Mouse (Mus musculus) embryonic fibroblast, embryonic 13.5 days (primary cell): ENCODE results near the gene Adamts15.

ENCODE experiments used
- CTCF ChIP-seq: IDR thresholded peaks from 2 replicates; pipeline ENCODE4 v1.5.1; 2011; ENCODE audit warnings: mild to moderate bottlenecking, control low read depth, low read length, moderate library complexity, borderline replicate concordance; ENCODE audit not compliant: insufficient read depth
- POLR2A ChIP-seq: IDR thresholded peaks from 2 replicates; pipeline ENCODE4 v1.6.1; 2011; ENCODE audit warnings: low read depth, mild to moderate bottlenecking, control low read depth, low read length, moderate library complexity

GRCm38 (mm10) chr9:30949971-30950370 lies 27.7 kb upstream of the Adamts15 start:
- no peak for TF ChIP-seq CTCF
- no peak for TF ChIP-seq POLR2A
